Mouse (Mus musculus) thymus, postnatal 4 days (tissue): ENCODE data around the gene Bmp2k.

Source experiments
- DNase-seq: peaks from one replicate; pipeline ENCODE4 v3.0.0; 2021

Bmp2k gene

DNA sequence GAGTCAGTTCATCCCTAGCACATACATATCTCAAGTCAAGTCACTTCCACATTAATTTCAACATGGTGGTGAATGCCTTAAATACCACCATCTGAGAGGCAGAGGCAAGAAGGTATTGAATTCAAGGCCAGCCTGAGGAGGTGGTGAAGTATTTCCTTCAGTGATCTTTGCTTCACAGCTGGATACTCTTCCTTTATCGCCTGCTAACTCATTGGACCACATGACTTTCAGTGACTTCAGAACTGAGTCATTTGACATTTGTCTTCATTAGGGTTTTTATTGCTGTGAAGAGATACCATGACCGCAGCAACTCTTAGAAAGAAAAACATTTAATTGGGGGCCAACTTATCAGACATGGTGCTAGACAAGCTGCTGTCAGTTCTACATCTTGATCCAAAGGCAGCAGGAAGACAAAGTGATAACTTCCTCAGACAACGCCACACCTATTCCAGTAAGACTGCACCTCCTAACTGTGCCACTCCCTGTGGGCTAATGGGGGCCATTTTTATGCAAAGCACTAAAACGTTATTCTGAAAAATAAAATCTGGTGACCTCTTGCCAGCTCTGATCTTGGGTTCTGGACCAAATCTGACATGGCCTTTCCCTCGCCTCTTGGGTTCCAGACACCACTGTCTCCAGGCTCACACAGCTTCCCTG is 24.9 kb upstream of the Bmp2k start:
- DNase-seq: no peak

- DNase-seq: no peak
These were observed 23.8 kb upstream of the Bmp2k start for GRCm38 (mm10) chr5:96973714-96974113.

GRCm38 (mm10) chr5:96974661-96975060 is 22.8 kb upstream of the Bmp2k start:
- no peak for DNase-seq

DNA sequence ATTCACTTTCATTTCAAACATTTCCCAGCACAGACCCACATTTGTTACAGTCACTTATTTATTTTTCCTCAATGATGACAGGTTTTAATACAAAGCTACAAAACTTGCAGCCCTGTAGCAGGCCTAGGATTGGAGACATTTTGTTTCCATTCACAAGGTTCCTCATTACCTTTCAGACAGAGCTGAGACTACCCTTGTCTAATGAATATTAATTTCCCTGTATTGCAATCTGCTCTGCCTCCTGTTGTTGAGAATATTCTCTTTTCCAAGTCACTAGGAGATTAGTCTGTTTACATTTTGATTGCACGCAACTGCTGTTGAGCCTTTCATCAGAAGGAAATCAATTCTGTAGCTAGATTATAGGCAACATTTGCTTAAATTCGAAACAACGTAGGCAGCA is 22.4 kb upstream of the Bmp2k start:
- no peak for DNase-seq

- no peak for DNase-seq
These were observed 21.3 kb upstream of the Bmp2k start for GRCm38 (mm10) chr5:96976150-96976549.

- DNase-seq: no peak
These were observed 18.0 kb upstream of the Bmp2k start for GRCm38 (mm10) chr5:96979296-96980007.

- no peak for DNase-seq
These were observed 17.4 kb upstream of the Bmp2k start for GRCm38 (mm10) chr5:96980008-96980634.

DNA sequence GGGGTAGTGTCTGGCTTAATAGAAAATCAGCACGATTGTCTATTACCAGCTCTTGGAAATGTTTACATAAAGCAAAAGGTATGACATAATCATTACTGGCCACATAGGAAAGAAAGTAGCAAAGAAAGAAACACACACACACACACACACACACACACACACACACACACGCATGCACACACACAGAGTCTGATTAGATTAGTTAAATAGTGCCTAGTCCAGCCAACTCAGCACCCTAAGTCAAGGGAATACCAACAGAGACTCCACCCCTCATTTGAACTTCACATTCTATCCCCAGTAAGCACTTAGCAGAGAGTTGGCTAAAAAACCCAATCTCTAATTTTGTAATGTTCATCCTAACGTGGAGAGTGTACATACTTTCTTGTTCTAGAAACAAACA is 15.5 kb upstream of the Bmp2k start:
- no peak for DNase-seq

- DNase-seq: no peak
These were observed 14.3 kb upstream of the Bmp2k start for GRCm38 (mm10) chr5:96983142-96983541.

DNA sequence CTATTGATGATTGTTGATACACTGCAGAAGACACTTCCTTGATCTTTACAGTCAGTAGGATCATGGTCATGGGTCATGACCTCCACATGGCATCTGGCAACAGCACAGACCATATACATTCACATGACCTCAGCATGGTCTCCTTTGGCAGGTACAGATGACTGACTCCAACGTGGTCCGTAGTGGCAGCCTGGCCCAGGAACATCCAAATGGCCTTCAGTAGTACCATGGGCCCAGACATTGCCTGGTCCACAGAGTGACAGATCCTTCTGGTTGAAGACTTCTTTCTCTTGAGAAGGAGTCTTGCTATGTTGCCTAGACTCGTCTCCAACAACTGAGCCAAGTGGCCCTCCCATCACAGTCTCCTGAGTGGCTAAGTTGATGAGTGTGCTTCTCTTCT is 10.6 kb upstream of the Bmp2k start:
- no peak for DNase-seq

DNA sequence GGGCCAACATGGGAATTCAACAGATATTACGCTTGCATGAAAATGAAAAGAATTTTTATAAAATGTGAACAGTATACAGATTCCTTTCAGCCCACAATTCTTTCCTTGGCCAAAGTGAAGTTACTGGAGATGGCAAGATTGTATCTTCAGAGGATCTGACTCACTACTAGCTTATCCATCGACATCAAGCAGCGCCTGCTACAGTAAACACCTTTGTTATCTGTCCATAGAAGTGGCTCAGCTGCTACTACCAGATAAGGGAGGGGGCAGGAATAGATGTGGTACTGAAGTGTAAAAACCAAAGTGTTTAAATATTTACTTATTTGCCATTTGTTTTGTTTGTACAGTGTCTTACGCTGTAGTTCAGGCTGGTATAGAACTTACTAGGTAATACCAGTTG is 8.6 kb upstream of the Bmp2k start:
- no peak for DNase-seq

DNA sequence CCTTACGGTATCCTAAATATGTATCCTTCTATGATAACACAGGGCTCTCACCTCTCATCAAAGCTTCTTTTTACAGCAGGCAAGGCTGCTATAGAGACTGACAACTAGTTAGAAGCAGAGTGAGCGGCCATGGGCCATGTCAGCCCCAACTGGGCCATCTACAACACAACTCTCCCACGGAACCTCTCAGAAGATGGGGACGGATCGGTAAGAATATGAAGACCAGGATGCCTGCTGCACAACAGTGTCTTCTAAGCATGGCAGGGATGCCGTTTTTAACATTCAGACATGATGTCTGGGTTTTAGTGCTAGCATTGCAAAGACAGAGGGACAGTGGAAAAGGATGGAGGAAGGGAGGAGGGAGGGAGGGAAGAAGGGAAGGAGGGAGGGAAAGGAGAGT is 6.3 kb upstream of the Bmp2k start:
- DNase-seq: no peak

DNA sequence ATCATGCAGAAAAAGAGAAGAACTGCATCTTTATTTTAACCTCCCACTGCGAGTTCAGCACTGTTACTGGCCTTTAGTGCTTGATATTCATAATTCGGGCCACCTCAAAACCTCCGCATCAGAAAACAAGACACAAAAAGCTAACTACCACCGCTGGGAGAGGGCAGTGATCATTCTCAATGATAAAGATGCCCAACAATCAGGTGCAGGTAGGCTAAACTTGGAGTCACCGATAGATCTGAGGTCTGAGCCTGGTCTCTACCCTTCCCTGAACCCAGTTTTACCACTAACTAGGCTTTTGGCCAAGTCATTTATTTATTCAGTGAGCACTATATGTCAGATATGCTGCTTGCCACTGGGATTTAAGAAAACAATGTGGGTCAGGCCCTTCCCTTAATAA is 4.8 kb upstream of the Bmp2k start:
- DNase-seq: no peak

GRCm38 (mm10) chr5:96993057-96993456 is 4.4 kb upstream of the Bmp2k start:
- no peak for DNase-seq

GRCm38 (mm10) chr5:96995791-96996190 is 1.7 kb upstream of the Bmp2k start:
- DNase-seq: no peak

- peak; percentile 85 for DNase-seq
These were observed 834 bp upstream of the Bmp2k start for GRCm38 (mm10) chr5:96996401-96997309.

DNA sequence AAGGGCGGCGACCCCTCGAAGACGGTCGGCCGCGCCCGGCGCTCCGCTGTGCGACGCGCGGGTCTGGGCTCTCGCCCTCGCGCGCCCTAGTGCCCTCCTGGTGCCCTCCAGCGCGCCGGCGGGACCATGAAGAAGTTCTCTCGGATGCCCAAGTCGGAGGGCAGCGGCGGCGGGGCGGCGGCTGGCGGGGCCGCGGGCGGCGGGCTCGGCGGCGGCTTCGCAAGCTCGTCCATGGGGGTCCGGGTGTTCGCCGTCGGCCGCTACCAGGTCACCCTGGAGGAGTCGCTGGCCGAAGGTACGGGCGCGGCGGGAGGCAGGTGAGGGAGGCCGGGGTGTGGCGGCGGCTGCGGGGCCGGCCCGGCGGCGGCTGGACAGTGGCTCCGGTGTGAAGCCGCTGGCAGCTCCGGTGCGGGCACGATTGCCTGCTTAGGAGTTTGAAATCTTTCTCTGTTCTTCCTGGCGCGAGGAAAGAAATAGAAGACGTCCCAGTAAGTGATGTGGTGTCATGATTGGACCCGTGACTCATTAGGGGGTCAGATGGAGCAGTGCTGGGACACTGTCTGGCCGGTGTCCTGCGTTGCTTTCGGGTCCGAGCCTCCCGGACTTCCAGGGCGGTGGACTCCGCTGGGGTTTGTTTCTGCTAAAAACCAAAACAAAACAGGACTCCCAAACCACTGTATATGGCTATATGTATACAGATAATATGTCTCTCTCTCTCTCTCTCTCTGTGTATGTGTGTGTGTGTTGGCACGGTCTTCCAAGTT is 495 bp downstream of the Bmp2k start:
- peak; percentile 78 for DNase-seq

GRCm38 (mm10) chr5:96998566-96998907 is 1.0 kb downstream of the Bmp2k start:
- no peak for DNase-seq

- no peak for DNase-seq
These were observed 2.1 kb downstream of the Bmp2k start for GRCm38 (mm10) chr5:96999601-97000000.

DNA sequence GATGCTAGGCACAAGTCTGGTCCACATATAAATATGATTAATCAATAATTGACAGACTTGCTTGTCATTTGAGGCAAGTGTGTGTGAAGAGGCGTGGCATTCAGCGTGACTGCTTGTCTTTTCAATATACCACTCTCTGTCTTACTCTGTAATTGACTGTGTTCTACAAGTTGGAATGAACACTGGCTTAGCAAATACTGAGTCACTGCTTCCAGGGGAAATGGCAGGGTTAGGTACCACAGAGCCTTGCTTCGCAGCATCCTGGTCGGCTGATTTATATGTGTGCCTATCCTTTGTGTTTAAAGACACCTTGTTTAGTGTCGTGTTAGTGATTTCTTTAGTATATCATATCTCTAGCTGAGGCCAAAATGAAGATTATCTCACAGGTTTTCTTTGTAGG is 3.0 kb downstream of the Bmp2k start:
- DNase-seq: no peak

- DNase-seq: no peak
These were observed 3.7 kb downstream of the Bmp2k start for GRCm38 (mm10) chr5:97001153-97001552.

DNA sequence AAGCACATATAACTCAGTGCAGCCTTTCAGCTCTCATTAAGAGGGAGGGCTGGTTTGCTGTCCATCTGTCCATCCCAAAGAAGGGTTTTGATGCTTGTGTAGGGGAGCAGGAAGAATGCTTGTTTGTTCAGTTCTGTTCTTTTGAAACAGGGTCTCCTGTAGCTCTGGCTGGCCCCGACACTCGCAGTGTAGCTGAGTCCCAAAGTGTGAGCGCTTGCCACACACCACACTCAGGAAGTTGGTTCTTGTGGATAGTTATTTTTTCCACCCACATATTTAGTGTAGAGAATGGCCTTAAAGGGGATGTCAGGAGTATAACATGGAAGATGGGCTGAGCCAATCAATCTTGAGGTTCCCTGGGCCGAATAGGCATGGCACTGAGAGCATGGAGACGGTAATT is 4.1 kb downstream of the Bmp2k start:
- no peak for DNase-seq

DNA sequence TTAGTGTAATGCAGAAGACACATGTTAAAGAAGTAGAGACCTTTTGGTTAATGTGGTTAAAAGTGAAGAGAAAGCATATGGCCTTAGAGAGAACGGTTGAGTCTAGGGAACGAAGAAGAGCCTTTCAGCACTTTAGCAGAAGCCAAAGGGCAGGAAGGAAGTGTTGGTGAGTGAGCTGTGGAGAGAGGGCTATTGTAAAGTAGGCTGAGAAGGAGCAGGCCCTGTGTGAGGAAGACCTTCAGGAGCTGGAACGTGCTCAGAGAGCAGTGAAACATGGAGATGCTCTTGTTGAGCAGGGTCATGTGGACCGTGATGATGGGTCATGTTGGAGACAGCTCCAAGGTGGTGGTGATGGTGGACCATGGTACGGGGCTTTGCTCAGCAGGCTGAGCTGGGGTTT is 4.8 kb downstream of the Bmp2k start:
- no peak for DNase-seq
